In genomic region chr9:78107912-78108795, GRCm38 (mm10) we compare ENCODE assay signal across 8 mouse cellular contexts. TPM values are rescaled to one million over a fixed set of nuclear protein-coding genes. Genes with fewer than 3 reads are reported as not detected.
DNase-seq lines count a peak whose midpoint lies in the region; ATAC-seq and TF ChIP-seq lines count a peak whose summit lies in the region.

No protein-coding gene starts in this region.

- peak; percentile 88 for TF ChIP-seq POLR2A in testis, adult 2 months (IDR thresholded peaks at IDR 0.05; ENCODE audit: control insufficient read depth, low read depth, low read length)

- H3K4me1 ChIP-seq in E14TG2a.4 (replicated peaks; ENCODE audit: low read depth, low read length): peaks cover 52% of the 10 kb centered on the region
- H3K4me1 ChIP-seq in forebrain, embryonic 11.5 days (replicated peaks; ENCODE audit: control insufficient read depth, insufficient read depth, low read length): no peaks in the 10 kb centered on the region
- H3K4me1 ChIP-seq in heart, embryonic 16.5 days (ENCODE audit: control insufficient read depth, insufficient read depth, low read length): peaks cover 16% of the 10 kb centered on the region
- H3K4me1 ChIP-seq in neural tube, embryonic 14.5 days (ENCODE audit: control insufficient read depth, insufficient read depth, low read length): peaks cover 8% of the 10 kb centered on the region
- peaks cover 6% of the 10 kb centered on the region for H3K4me1 ChIP-seq in testis, adult 2 months (ENCODE audit: control insufficient read depth, insufficient read depth, low read length)

- H3K9me3 ChIP-seq in E14TG2a.4 (ENCODE audit: low read length): no peaks in the 10 kb centered on the region
- H3K9me3 ChIP-seq in forebrain, embryonic 11.5 days (ENCODE audit: control insufficient read depth, low read length): no peaks in the 10 kb centered on the region
- H3K9me3 ChIP-seq in heart, embryonic 16.5 days (replicated peaks; ENCODE audit: control insufficient read depth, low read length): no peaks in the 10 kb centered on the region
- no peaks in the 10 kb centered on the region for H3K9me3 ChIP-seq in neural tube, embryonic 14.5 days (ENCODE audit: control insufficient read depth, low read length)

- H3K27me3 ChIP-seq in E14TG2a.4 (ENCODE audit: insufficient read depth, low read length): peaks cover 21% of the 10 kb centered on the region
- no peaks in the 10 kb centered on the region for H3K27me3 ChIP-seq in forebrain, embryonic 11.5 days (ENCODE audit: control insufficient read depth, insufficient read depth, low read length)
- H3K27me3 ChIP-seq in heart, embryonic 16.5 days (ENCODE audit: control insufficient read depth, insufficient read depth, low read length): no peaks in the 10 kb centered on the region
- H3K27me3 ChIP-seq in neural tube, embryonic 14.5 days (ENCODE audit: control insufficient read depth, insufficient read depth, low read length): no peaks in the 10 kb centered on the region
- no peaks in the 10 kb centered on the region for H3K27me3 ChIP-seq in testis, adult 2 months (ENCODE audit: control insufficient read depth, insufficient read depth, low read length)

- peak overlapping the region; percentile 84 for H3K4me2 ChIP-seq in forebrain, embryonic 11.5 days (ENCODE audit: low read depth, low read length, severe bottlenecking)
- H3K4me2 ChIP-seq in heart, embryonic 16.5 days (ENCODE audit: low read depth, low read length): peak overlapping the region; percentile 67
- peak overlapping the region; percentile 83 for H3K4me2 ChIP-seq in neural tube, embryonic 14.5 days (ENCODE audit: low read depth, low read length)

- H3K4me3 ChIP-seq in E14TG2a.4 (replicated peaks; ENCODE audit: low read length): peak overlapping the region; percentile 92
- H3K4me3 ChIP-seq in forebrain, embryonic 11.5 days (ENCODE audit: low read depth, low read length): peak overlapping the region; percentile 79
- H3K4me3 ChIP-seq in heart, embryonic 16.5 days (ENCODE audit: low read length): peak overlapping the region; percentile 94
- peak overlapping the region; percentile 88 for H3K4me3 ChIP-seq in neural tube, embryonic 14.5 days (ENCODE audit: low read depth, low read length)
- peak overlapping the region; percentile 87 for H3K4me3 ChIP-seq in testis, adult 2 months (ENCODE audit: control insufficient read depth, low read depth, low read length)

- DNase-seq in c-Kit-positive CD71-positive TER-119-negative erythroid progenitor cells, embryonic 14.5 days (ENCODE audit: low read depth): peak; percentile 56
- peak; percentile 90 for DNase-seq in forebrain, embryonic 11.5 days (ENCODE audit: low spot score)
- peak; percentile 85 to 90 for DNase-seq in kidney, postnatal 4 days
- peak; percentile 80 to 82 for DNase-seq in lung, adult 18-20 months

- peak overlapping the region; percentile 75 for H3K27ac ChIP-seq in forebrain, embryonic 11.5 days (ENCODE audit: low read depth, low read length)
- peak overlapping the region; percentile 94 for H3K27ac ChIP-seq in heart, embryonic 16.5 days (ENCODE audit: low read length)
- peak overlapping the region; percentile 86 for H3K27ac ChIP-seq in neural tube, embryonic 14.5 days (ENCODE audit: low read depth, low read length)
- H3K27ac ChIP-seq in testis, adult 2 months (ENCODE audit: control insufficient read depth, insufficient read depth, low read depth, low read length): peak overlapping the region; percentile 90

- under 1% methylated on average over 72 of the region's 88 CpGs for WGBS in forebrain, embryonic 11.5 days
- WGBS in heart, embryonic 16.5 days: under 1% methylated on average over 88 of the region's 88 CpGs
- under 1% methylated on average over 84 of the region's 88 CpGs for WGBS in neural tube, embryonic 14.5 days

- peak; percentile 81 for ATAC-seq in forebrain, embryonic 11.5 days (replicated peaks; ENCODE audit: low FRiP score)
- ATAC-seq in heart, embryonic 16.5 days (replicated peaks; ENCODE audit: extremely low read depth, insufficient read depth, low FRiP score): peak; percentile 77
- peak; percentile 81 for ATAC-seq in neural tube, embryonic 14.5 days (ENCODE audit: low read depth)

- H3K9ac ChIP-seq in forebrain, embryonic 11.5 days (ENCODE audit: low read length): peak overlapping the region; percentile 84
- H3K9ac ChIP-seq in heart, embryonic 16.5 days (ENCODE audit: low read length): peak overlapping the region; percentile 96
- H3K9ac ChIP-seq in neural tube, embryonic 14.5 days (replicated peaks; ENCODE audit: low read depth, low read length): peak overlapping the region; percentile 83

- peaks cover 16% of the 10 kb centered on the region for H3K36me3 ChIP-seq in E14TG2a.4 (ENCODE audit: insufficient read depth, low read length)
- no peaks in the 10 kb centered on the region for H3K36me3 ChIP-seq in forebrain, embryonic 11.5 days (ENCODE audit: control insufficient read depth, insufficient read depth, low read length)
- peaks cover 7% of the 10 kb centered on the region for H3K36me3 ChIP-seq in heart, embryonic 16.5 days (ENCODE audit: control insufficient read depth, insufficient read depth)
- 0 out of 2 replicates have a peak, but pooled peaks cover 4% of the 10 kb centered on the region for H3K36me3 ChIP-seq in neural tube, embryonic 14.5 days (ENCODE audit: control insufficient read depth, insufficient read depth, low read length)
- H3K36me3 ChIP-seq in testis, adult 2 months (ENCODE audit: control insufficient read depth, insufficient read depth, low read length): peaks cover 2% of the 10 kb centered on the region; the same call in 1 of the 2 replicates

- TF ChIP-seq CTCF in E14TG2a.4 (conservative IDR thresholded peaks at IDR 0.05; ENCODE audit: low read length): no peak
- no peak for TF ChIP-seq CTCF in testis, adult 2 months (IDR thresholded peaks at IDR 0.05; ENCODE audit: control insufficient read depth, insufficient read depth, insufficient replicate concordance, low read depth, low read length)

RNA-seq across cellular contexts. Expression of gene Fbxo9, which starts 0.7 kb away (rescaled TPM):
- polyA plus RNA-seq in forebrain, embryonic 11.5 days (2014; fragmentation: Nextera tagmentation; extraction: Ambion mirVana): 29.8 and 30.8 TPM in 2 replicates
- 41.1 and 47.3 TPM in 2 replicates for polyA plus RNA-seq in heart, embryonic 16.5 days (2015; fragmentation: Nextera tagmentation; extraction: Ambion mirVana)
- polyA plus RNA-seq in neural tube, embryonic 14.5 days (2014; fragmentation: Nextera tagmentation; extraction: Ambion mirVana): 91.4 and 94.7 TPM in 2 replicates
- 46.1 and 48.8 TPM in 2 replicates for polyA plus RNA-seq in testis, adult 2 months (2012; rRNA removed)

RNA-seq across cellular contexts. Expression of gene Ick, which starts 0.8 kb away (rescaled TPM):
- 33.9 and 35.0 TPM in 2 replicates for polyA plus RNA-seq in forebrain, embryonic 11.5 days (2014; fragmentation: Nextera tagmentation; extraction: Ambion mirVana)
- 13.5 and 14.6 TPM in 2 replicates for polyA plus RNA-seq in heart, embryonic 16.5 days (2015; fragmentation: Nextera tagmentation; extraction: Ambion mirVana)
- 36.0 and 40.8 TPM in 2 replicates for polyA plus RNA-seq in neural tube, embryonic 14.5 days (2014; fragmentation: Nextera tagmentation; extraction: Ambion mirVana)
- 8.4 and 10.2 TPM in 2 replicates for polyA plus RNA-seq in testis, adult 2 months (2012; rRNA removed)

RNA-seq across cellular contexts. Expression of gene Gcm1, which starts 56.4 kb away (rescaled TPM):
- polyA plus RNA-seq in forebrain, embryonic 11.5 days (2014; fragmentation: Nextera tagmentation; extraction: Ambion mirVana): not detected in 2 replicates
- polyA plus RNA-seq in heart, embryonic 16.5 days (2015; fragmentation: Nextera tagmentation; extraction: Ambion mirVana): 0.07 TPM in 1 of 2 replicates, not detected in the other
- not detected in 2 replicates for polyA plus RNA-seq in neural tube, embryonic 14.5 days (2014; fragmentation: Nextera tagmentation; extraction: Ambion mirVana)
- not detected in 2 replicates for polyA plus RNA-seq in testis, adult 2 months (2012; rRNA removed)

Comparison
In these comparisons a context has a peak if more than half of its experiments do, and no peak if none do; other contexts are left out.
1. Peak in every context shown above with its lines: DNase-seq, ATAC-seq, H3K4me3 ChIP-seq and H3K27ac ChIP-seq.